Mouse (Mus musculus) liver, adult 2 months (tissue): ENCODE results near the gene Coro1c. TPM values are rescaled to one million over a fixed set of nuclear protein-coding genes. Genes with fewer than 3 reads are reported as not detected.

Experiments
- DNase-seq: peaks from one replicate; pipeline ENCODE4 v3.0.0-alpha.2; 2011; ENCODE audit warnings: low read depth, low spot score; ENCODE audit errors: extremely low read depth
- H3K27ac ChIP-seq: fragments of 200-500 bp; replicated peaks from 2 replicates; pipeline ENCODE4 v1.5.1; 2012; ENCODE audit warnings: low read depth, mild to moderate bottlenecking, control low read depth, inconsistent platforms, low read length; ENCODE audit not compliant: insufficient read depth
- H3K27me3 ChIP-seq: fragments of 200-500 bp; 2 replicates; pipeline ENCODE4 v1.6.1; 2012; ENCODE audit warnings: mild to moderate bottlenecking, moderate library complexity, low read length, inconsistent platforms; ENCODE audit not compliant: control insufficient read depth, insufficient read depth
- H3K36me3 ChIP-seq: fragments of 200-500 bp; 2 replicates; pipeline ENCODE4 v1.6.1; 2012; ENCODE audit warnings: low read length, inconsistent platforms; ENCODE audit not compliant: control insufficient read depth, insufficient read depth
- H3K4me1 ChIP-seq: fragments of 200-500 bp; 2 replicates; pipeline ENCODE4 v1.6.1; 2011; ENCODE audit warnings: low read length; ENCODE audit not compliant: control insufficient read depth, insufficient read depth
- H3K4me3 ChIP-seq: fragments of 200-500 bp; 2 replicates; pipeline ENCODE4 v1.5.1; 2011; ENCODE audit warnings: low read depth, mild to moderate bottlenecking, control low read depth, low read length, moderate library complexity; ENCODE audit not compliant: insufficient read depth
- H3K79me2 ChIP-seq: fragments of 200-500 bp; 2 replicates; pipeline ENCODE4 v1.6.1; 2012; ENCODE audit warnings: inconsistent platforms, mild to moderate bottlenecking, low read length, moderate library complexity; ENCODE audit not compliant: control insufficient read depth, insufficient read depth
- H3K9ac ChIP-seq: fragments of 200-500 bp; 2 replicates; pipeline ENCODE4 v1.6.1; 2012; ENCODE audit warnings: low read depth, mild to moderate bottlenecking, control low read depth, inconsistent platforms, low read length
- CTCF ChIP-seq: fragments of 200-500 bp; IDR thresholded peaks from 2 replicates; pipeline ENCODE4 v1.5.1; 2011; ENCODE audit warnings: low read depth, low read length, control low read depth
- POLR2A ChIP-seq: fragments of 200-500 bp; IDR thresholded peaks from 2 replicates; pipeline ENCODE4 v1.6.1; 2011; ENCODE audit warnings: low read length, control low read depth; ENCODE audit not compliant: insufficient read depth; ENCODE audit errors: extremely low read depth
- WGBS: fragments of 180-500 bp; shearing (Covaris S2); methylation state at CpG from one replicate; pipeline ENCODE4 v1.1.7; 2018; 5-methylcytosine and 5-hydroxymethylcytosine counted together
- polyA plus RNA-seq: library from polyadenylated mRNA; depleted of rRNA; stranded (reverse); fragments of >200 nt; gene quantifications from 2 replicates; pipeline ENCODE4 v1.2.3, GENCODE M21; 2012
- total RNA-seq: library from RNA; depleted of rRNA; stranded (reverse); fragments of >200 nt; gene quantifications from 2 replicates; pipeline ENCODE4 v1.2.3, GENCODE M21; 2014

The Coro1c gene
- total and polyA plus RNA-seq, 2 experiments = 11.8 to 13.6 TPM

- no peak overlapping the region for H3K27ac ChIP-seq
- 60% methylated on average over 16 of the region's 16 CpGs for WGBS
Measured at GRCm38 (mm10) chr5:113833316-113833947, 75.1 kb downstream of the Coro1c start.

GRCm38 (mm10) chr5:113832490-113832901 lies 76.1 kb downstream of the Coro1c start, which contains the start of gene Selplg:
Gene Selplg (minus strand): TSS chr5:113832644.
- no peak for DNase-seq
- Histone ChIP-seq H3K9ac (no peak within 1 kb of the TSS), H3K36me3 (no peaks in the 10 kb centered on the region), H3K4me3 (no peak within 1 kb of the TSS), H3K4me1 (no peaks in the 10 kb centered on the region), H3K27me3 (no peaks in the 10 kb centered on the region), H3K27ac (no peak within 1 kb of the TSS), H3K79me2 (no peaks in the 10 kb centered on the region)
- TF ChIP-seq CTCF (no peak), POLR2A (no peak)
- 52% methylated on average over 8 of the region's 8 CpGs for WGBS

More at GRCm38 (mm10) chr5:113833316-113833947, 75.1 kb downstream of the Coro1c start:
- DNase-seq = no peak
- no peaks in the 10 kb centered on the region for H3K4me1 ChIP-seq
- H3K4me3 ChIP-seq = no peak overlapping the region
- TF ChIP-seq POLR2A (no peak), CTCF (no peak)
- H3K27me3 ChIP-seq = no peaks in the 10 kb centered on the region
- H3K36me3 ChIP-seq = no peaks in the 10 kb centered on the region
- no peaks in the 10 kb centered on the region for H3K79me2 ChIP-seq
- H3K9ac ChIP-seq = no peak overlapping the region

GRCm38 (mm10) chr5:113831741-113832140 lies 76.8 kb downstream of the Coro1c start:
- no peaks in the 10 kb centered on the region for H3K79me2 ChIP-seq
- no peak for DNase-seq
- no peak for TF ChIP-seq CTCF
- TF ChIP-seq POLR2A = no peak
- no peak overlapping the region for H3K9ac ChIP-seq
- H3K4me3 ChIP-seq = no peak overlapping the region
- H3K4me1 ChIP-seq = no peaks in the 10 kb centered on the region
- no peaks in the 10 kb centered on the region for H3K27me3 ChIP-seq
- no peak overlapping the region for H3K27ac ChIP-seq
- H3K36me3 ChIP-seq = no peaks in the 10 kb centered on the region
- WGBS = 76% methylated on average over 3 of the region's 3 CpGs

- 80% methylated on average over 5 of the region's 5 CpGs for WGBS
- DNase-seq = no peak
- Histone ChIP-seq H3K27ac (no peak overlapping the region), H3K9ac (no peak overlapping the region), H3K79me2 (no peaks in the 10 kb centered on the region), H3K36me3 (no peaks in the 10 kb centered on the region), H3K4me3 (no peak overlapping the region), H3K27me3 (no peaks in the 10 kb centered on the region), H3K4me1 (no peaks in the 10 kb centered on the region)
- TF ChIP-seq POLR2A (no peak), CTCF (no peak)
Measured at GRCm38 (mm10) chr5:113830796-113831195, 77.8 kb downstream of the Coro1c start.

- 70% methylated on average over 10 of the region's 10 CpGs for WGBS
- TF ChIP-seq CTCF = no peak
Measured at GRCm38 (mm10) chr5:113830292-113830643, 78.3 kb downstream of the Coro1c start.

DNA sequence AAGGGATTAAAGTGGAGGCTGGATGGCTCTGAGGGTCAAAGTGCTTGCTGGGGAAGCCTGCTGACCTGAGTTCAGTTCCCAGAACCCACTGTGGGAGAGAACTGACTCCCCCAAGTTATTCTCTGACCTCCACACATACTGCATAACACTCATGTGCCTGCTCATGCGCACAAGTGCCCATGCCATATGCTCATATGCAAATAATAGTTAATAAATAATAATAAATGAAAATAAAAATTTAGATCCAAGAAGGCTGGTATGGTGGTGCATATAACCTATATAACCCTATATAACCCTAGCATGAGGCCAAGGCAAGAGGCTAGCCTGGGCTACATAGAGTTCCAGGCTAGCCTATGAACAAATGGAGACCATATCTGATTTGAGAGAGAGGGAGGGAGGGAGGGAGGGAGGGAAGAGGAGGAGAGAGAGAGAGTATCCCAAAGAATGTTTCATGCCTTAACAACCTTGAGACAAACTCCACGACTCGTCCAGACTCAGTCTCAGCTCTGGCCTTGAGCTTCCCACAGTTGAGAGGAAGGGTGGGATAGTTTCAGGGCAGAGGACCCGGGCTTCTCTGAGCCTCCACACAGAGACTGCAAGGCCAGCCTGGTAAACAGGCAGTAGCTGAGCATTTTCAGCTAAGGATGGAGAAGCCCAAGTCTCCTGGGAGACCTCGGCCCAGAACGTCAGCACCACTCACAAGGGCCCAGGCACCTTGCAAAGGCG lies 78.8 kb downstream of the Coro1c start:
- H3K27me3 ChIP-seq = no peaks in the 10 kb centered on the region
- no peak for DNase-seq
- H3K9ac ChIP-seq = peak overlapping the region; percentile 24
- WGBS = 80% methylated on average over 7 of the region's 7 CpGs
- no peaks in the 10 kb centered on the region for H3K79me2 ChIP-seq
- H3K27ac ChIP-seq = no peak overlapping the region; the same call in 1 of the 2 replicates
- H3K4me3 ChIP-seq = peak overlapping the region; percentile 43
- no peaks in the 10 kb centered on the region for H3K4me1 ChIP-seq
- no peaks in the 10 kb centered on the region for H3K36me3 ChIP-seq
- TF ChIP-seq POLR2A (no peak), CTCF (no peak)

More at GRCm38 (mm10) chr5:113830292-113830643, 78.3 kb downstream of the Coro1c start:
- H3K27me3 ChIP-seq = no peaks in the 10 kb centered on the region
- H3K9ac ChIP-seq = peak overlapping the region; percentile 24; the same call in 1 of the 2 replicates
- DNase-seq = peak; percentile 15
- no peak overlapping the region; the same call in 1 of the 2 replicates for H3K27ac ChIP-seq
- H3K79me2 ChIP-seq = no peaks in the 10 kb centered on the region
- no peaks in the 10 kb centered on the region for H3K36me3 ChIP-seq
- H3K4me1 ChIP-seq = no peaks in the 10 kb centered on the region
- peak overlapping the region; percentile 43 for H3K4me3 ChIP-seq
